29 mouse cellular contexts compared by ENCODE assay signal in the genomic region with DNA sequence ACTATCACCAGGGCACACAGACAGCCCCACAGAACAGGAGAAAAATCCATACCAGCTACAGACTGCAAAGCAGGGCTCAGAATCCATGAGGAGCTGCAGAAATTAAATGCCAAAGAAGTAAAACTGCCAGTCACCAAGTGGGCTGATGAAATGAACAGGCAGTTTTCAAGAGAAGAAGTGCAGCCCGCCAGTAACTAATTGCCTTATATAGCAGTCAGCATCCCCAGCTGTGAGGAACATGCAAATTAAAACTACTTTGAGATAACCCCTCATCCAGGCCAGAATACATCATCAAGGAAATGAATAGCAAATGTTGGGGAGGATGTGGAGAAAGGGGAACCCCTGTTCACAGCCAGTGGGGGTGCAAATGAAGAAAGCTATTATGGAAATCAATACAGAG.
"Had no signal": no experiment of that assay in that cellular context is flagged by ENCODE, and none has a peak within 500 bp of the region (broad histone marks: within the 10 kb centered on the region; RNA-seq: fewer than 3 reads in every experiment).

No protein-coding gene starts in this region.

- DNase-seq: gastrocnemius, postnatal 14 days; gastrocnemius, postnatal 36 days; heart, adult 11 months; heart, adult 2 months; heart, postnatal 4 days; kidney, adult 11 months; kidney, adult 2 months; kidney, adult 9 months; kidney, postnatal 14 days; kidney, postnatal 36 days; layer of hippocampus, adult 9-11 months; layer of hippocampus, postnatal 36 days; liver; liver, embryonic 13.5 days had no signal

- H3K27me3 ChIP-seq: intestine, embryonic 15.5 days; liver, embryonic 13.5 days; liver, embryonic 15.5 days had no signal

- H3K9me3 ChIP-seq: heart, embryonic 13.5 days; heart, embryonic 15.5 days; hindbrain, embryonic 10.5 days; hindbrain, embryonic 12.5 days; intestine, embryonic 15.5 days; kidney, embryonic 15.5 days; limb, embryonic 10.5 days; liver, embryonic 13.5 days; liver, embryonic 15.5 days had no signal

- H3K4me3 ChIP-seq: heart, adult 2 months; heart, embryonic 13.5 days; heart, embryonic 15.5 days; hindbrain, embryonic 10.5 days; hindbrain, embryonic 12.5 days; intestine, embryonic 15.5 days; kidney, embryonic 15.5 days; limb, embryonic 10.5 days; limb, embryonic 12.5 days; liver, embryonic 13.5 days; liver, embryonic 15.5 days had no signal

- ATAC-seq: hindbrain, embryonic 16.5 days; inflammation-experienced regulatory T-cells, adult 6 months; intestine, embryonic 15.5 days had no signal

- H3K36me3 ChIP-seq: heart, embryonic 13.5 days; heart, embryonic 15.5 days; hindbrain, embryonic 10.5 days; hindbrain, embryonic 12.5 days; intestine, embryonic 15.5 days; kidney, embryonic 15.5 days; limb, embryonic 10.5 days; limb, embryonic 12.5 days; liver, embryonic 13.5 days; liver, embryonic 15.5 days had no signal

- H3K4me2 ChIP-seq: heart, embryonic 11.5 days; heart, embryonic 13.5 days; heart, embryonic 15.5 days; hindbrain, embryonic 12.5 days; hindbrain, embryonic 14.5 days; intestine, embryonic 15.5 days; kidney, embryonic 15.5 days; limb, embryonic 12.5 days; liver, embryonic 11.5 days; liver, embryonic 13.5 days; liver, embryonic 15.5 days had no signal

- H3K4me1 ChIP-seq: liver, embryonic 13.5 days; liver, embryonic 15.5 days had no signal

- H3K27ac ChIP-seq: heart, adult 2 months; heart, embryonic 13.5 days; heart, embryonic 15.5 days; hindbrain, embryonic 10.5 days; hindbrain, embryonic 12.5 days; hindbrain, embryonic 14.5 days; intestine, embryonic 15.5 days; kidney, embryonic 15.5 days; kidney, postnatal 0 days; limb, embryonic 10.5 days; limb, embryonic 12.5 days; liver, embryonic 13.5 days; liver, embryonic 15.5 days had no signal

- H3K9ac ChIP-seq: heart, embryonic 13.5 days; heart, embryonic 15.5 days; hindbrain, embryonic 12.5 days; hindbrain, embryonic 14.5 days; intestine, embryonic 15.5 days; kidney, embryonic 15.5 days; limb, embryonic 12.5 days; liver, embryonic 13.5 days; liver, embryonic 15.5 days had no signal
